Mouse (Mus musculus): ENCODE measurements around the gene Fam189a1. TPM values are rescaled to one million over a fixed set of nuclear protein-coding genes. Genes with fewer than 3 reads are reported as not detected.

Gene Fam189a1
- under 1 TPM in 1 of 2 experiments, not detected in 1; 0.23 TPM for total RNA-seq (2021)
- long read RNA-seq, experiment 1, partial matches to known transcripts = 0 of 1 reads
- long read RNA-seq, experiment 1, other reads (novel, unspliced or antisense) = 1 of 1 reads
- long read RNA-seq, experiment 2 = 0 reads

- no peak for DNase-seq
Observed at GRCm38 (mm10) chr7:65156514-65156911, at the start of gene Fam189a1. Fam189a1 (minus strand) TSS chr7:65156570.

- no peak for DNase-seq
Observed at GRCm38 (mm10) chr7:65206021-65206420, 49.7 kb upstream of the Fam189a1 start.

- DNase-seq = no peak
Observed at GRCm38 (mm10) chr7:65202719-65203118, 46.3 kb upstream of the Fam189a1 start.

GRCm38 (mm10) chr7:65180694-65181093 lies 24.3 kb upstream of the Fam189a1 start:
- DNase-seq = no peak

- DNase-seq = no peak
Observed at GRCm38 (mm10) chr7:65170762-65171161, 14.4 kb upstream of the Fam189a1 start.

GRCm38 (mm10) chr7:65157031-65158025 lies 958 bp upstream of the Fam189a1 start:
- DNase-seq = no peak

GRCm38 (mm10) chr7:65155628-65156513 lies 499 bp downstream of the Fam189a1 start:
- peak; percentile 7 for DNase-seq

- DNase-seq = no peak
Observed at GRCm38 (mm10) chr7:65154576-65154975, 1.8 kb downstream of the Fam189a1 start.

GRCm38 (mm10) chr7:65153846-65154245 lies 2.5 kb downstream of the Fam189a1 start:
- DNase-seq = no peak

- no peak for DNase-seq
Observed at GRCm38 (mm10) chr7:65151526-65151925, 4.8 kb downstream of the Fam189a1 start.

- DNase-seq = no peak
Observed at GRCm38 (mm10) chr7:65149040-65149439, 7.3 kb downstream of the Fam189a1 start.

- DNase-seq = no peak
Observed at GRCm38 (mm10) chr7:65144881-65145280, 11.5 kb downstream of the Fam189a1 start.

- no peak for DNase-seq
Observed at GRCm38 (mm10) chr7:65141907-65142698, 14.3 kb downstream of the Fam189a1 start.

GRCm38 (mm10) chr7:65140832-65141231 lies 15.5 kb downstream of the Fam189a1 start:
- DNase-seq = no peak

GRCm38 (mm10) chr7:65140099-65140498 lies 16.3 kb downstream of the Fam189a1 start:
- no peak for DNase-seq

- no peak for DNase-seq
Observed at GRCm38 (mm10) chr7:65123766-65124165, 32.6 kb downstream of the Fam189a1 start.

- DNase-seq = no peak
Observed at GRCm38 (mm10) chr7:65116903-65117302, 39.5 kb downstream of the Fam189a1 start.

- DNase-seq = no peak
Observed at GRCm38 (mm10) chr7:65115366-65115765, 41.0 kb downstream of the Fam189a1 start.

- no peak for DNase-seq
Observed at GRCm38 (mm10) chr7:65111664-65112063, 44.7 kb downstream of the Fam189a1 start.

GRCm38 (mm10) chr7:65105566-65105965 lies 50.8 kb downstream of the Fam189a1 start:
- no peak for DNase-seq

- no peak for DNase-seq
Observed at GRCm38 (mm10) chr7:65105097-65105467, 51.3 kb downstream of the Fam189a1 start.

Measured in gastrocnemius, postnatal 25 days (tissue).